Mouse (Mus musculus): ENCODE results near the gene Rbbp5. TPM values are rescaled to one million over a fixed set of nuclear protein-coding genes. Genes with fewer than 3 reads are reported as not detected.
A peak's percentile ranks its signal among the peaks of the same experiment; 100 is the strongest.

Rbbp5 gene
- polyA plus RNA-seq, 1 experiment from 2014 or later: 64.1 TPM

DNA sequence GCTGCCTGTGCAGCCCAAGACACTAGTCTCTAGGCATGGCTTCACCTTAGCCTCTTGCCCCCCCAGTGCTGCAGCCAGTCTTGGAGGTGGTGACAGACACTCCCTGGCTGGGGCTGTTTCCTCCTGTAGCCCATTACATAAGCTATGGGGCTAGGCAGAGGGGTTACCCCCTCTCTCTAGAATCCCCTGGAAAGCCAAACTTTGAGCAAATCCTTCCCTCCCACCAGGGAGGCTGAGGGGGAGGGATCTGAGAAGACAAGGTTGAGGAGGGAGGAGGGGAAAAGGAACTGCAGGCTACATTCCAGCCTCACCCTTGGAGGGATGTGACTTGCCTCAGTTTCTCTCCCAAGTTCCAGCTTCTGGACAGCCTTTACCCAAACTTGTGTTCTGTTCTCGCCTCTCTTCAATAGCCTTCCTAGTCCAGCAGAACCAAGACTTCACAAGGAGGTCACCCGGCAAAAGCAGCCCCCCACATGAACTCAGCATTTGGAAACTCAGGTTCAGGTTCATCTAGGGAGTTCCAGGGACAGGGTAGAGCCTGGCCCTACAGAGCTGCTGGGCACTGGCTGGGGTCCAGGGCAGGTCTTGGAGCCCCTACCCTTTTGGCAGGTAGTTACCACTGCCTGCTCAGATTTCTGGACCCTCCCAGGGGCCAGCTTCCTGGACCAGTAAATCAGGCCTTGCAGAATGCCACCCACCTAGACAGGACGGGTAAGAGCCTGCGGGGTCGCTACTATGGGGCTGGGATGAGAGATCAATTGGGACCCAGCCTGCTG is 64.8 kb downstream of the Rbbp5 start:
- peaks cover 4% of the 10 kb centered on the region; the same call in 1 of the 2 replicates for H3K4me1 ChIP-seq (ENCODE audit: control insufficient read depth, insufficient read depth, low read length)
- H3K27ac ChIP-seq (replicated peaks; ENCODE audit: low read depth, low read length): no peak overlapping the region
- H3K27me3 ChIP-seq (ENCODE audit: control insufficient read depth, insufficient read depth, low read length): peaks cover 22% of the 10 kb centered on the region
- no peak for ATAC-seq (replicated peaks; ENCODE audit: insufficient number of reproducible peaks, low FRiP score, low TSS enrichment, low read depth)
- no peaks in the 10 kb centered on the region for H3K36me3 ChIP-seq (replicated peaks; ENCODE audit: control insufficient read depth, insufficient read depth, low read depth, low read length)
- peak overlapping the region; percentile 29 for H3K4me3 ChIP-seq (ENCODE audit: low read depth, low read length)
- no peak overlapping the region; the same call in 1 of the 2 replicates for H3K4me2 ChIP-seq (ENCODE audit: low read depth, low read length)
- H3K9ac ChIP-seq (replicated peaks; ENCODE audit: low read length): peak overlapping the region; percentile 32; the same call in 1 of the 2 replicates
- DNase-seq (ENCODE audit: low spot score): no peak
- 7% methylated on average over 5 of the region's 5 CpGs for WGBS
- H3K9me3 ChIP-seq (replicated peaks; ENCODE audit: control insufficient read depth, low read length): no peaks in the 10 kb centered on the region

DNA sequence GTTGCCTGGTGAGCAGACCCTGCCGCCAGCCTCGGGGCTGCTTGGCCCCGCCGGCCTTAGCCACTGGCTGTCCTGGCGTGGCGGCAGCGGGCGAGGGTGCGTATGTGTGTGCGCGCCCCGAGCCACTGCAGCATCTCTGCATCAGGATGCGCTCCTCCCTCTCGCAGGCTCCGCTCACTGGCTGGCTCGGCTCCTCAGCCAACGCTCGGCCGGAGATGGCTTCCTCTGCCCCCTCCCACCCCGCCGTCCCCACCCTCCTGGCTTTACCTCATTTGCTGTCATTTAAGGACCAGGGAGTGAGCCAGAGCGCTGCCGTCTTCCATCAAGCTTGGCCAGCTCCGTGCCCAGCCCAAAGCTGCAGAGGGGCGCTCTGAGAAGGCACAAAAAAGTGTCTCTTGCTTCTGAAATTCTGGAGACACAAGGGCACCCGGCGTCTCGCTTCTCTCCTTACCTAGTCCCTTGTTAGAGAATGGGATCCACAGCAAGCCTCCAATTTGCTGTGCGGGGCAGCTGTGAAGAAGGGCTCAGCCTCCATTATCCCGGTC is 65.7 kb downstream of the Rbbp5 start, which contains the start of gene Cntn2:
Cntn2 (minus strand) TSS at position 495 of the 545 bp plus-strand sequence.
- peak; percentile 64 for DNase-seq (ENCODE audit: low spot score)
- H3K27ac ChIP-seq (replicated peaks; ENCODE audit: low read depth, low read length): no peak within 1 kb of the TSS
- H3K4me3 ChIP-seq (ENCODE audit: low read depth, low read length): peak within 1 kb of the TSS; percentile 29
- WGBS: under 1% methylated on average over 30 of the region's 30 CpGs
- H3K9me3 ChIP-seq (replicated peaks; ENCODE audit: control insufficient read depth, low read length): no peaks in the 10 kb centered on the region
- H3K27me3 ChIP-seq (ENCODE audit: control insufficient read depth, insufficient read depth, low read length): peaks cover 22% of the 10 kb centered on the region
- H3K4me1 ChIP-seq (ENCODE audit: control insufficient read depth, insufficient read depth, low read length): peaks cover 4% of the 10 kb centered on the region; the same call in 1 of the 2 replicates
- H3K4me2 ChIP-seq (ENCODE audit: low read depth, low read length): peak within 1 kb of the TSS; percentile 56
- H3K9ac ChIP-seq (replicated peaks; ENCODE audit: low read length): peak within 1 kb of the TSS; percentile 32; the same call in 1 of the 2 replicates
- peak; percentile 20; the same call in 1 of the 2 replicates for ATAC-seq (replicated peaks; ENCODE audit: insufficient number of reproducible peaks, low FRiP score, low TSS enrichment, low read depth)
- no peaks in the 10 kb centered on the region for H3K36me3 ChIP-seq (replicated peaks; ENCODE audit: control insufficient read depth, insufficient read depth, low read depth, low read length)

DNA sequence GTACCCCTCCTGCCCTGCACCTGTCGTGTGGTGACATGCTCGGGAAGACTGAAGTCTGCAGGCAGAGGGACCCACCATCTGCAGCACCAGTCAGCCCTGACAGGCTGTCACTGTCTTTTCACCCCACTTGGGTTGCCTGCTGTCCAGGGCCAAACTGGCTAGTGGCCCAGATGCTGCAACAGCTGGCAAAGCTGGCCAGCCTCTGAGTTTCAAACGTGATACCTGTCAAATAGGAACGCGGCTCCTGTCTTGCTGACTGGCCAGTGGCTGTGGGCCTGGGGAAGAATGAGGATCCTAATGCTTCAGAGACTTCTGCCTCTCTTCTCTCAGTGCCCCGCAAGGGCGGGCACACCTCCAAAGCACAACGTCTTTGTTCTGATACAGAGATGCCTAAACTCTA is 66.6 kb downstream of the Rbbp5 start:
- 67% methylated on average over 8 of the region's 8 CpGs for WGBS
- Histone ChIP-seq H3K4me2 (ENCODE audit: low read depth, low read length) (no peak overlapping the region), H3K27me3 (ENCODE audit: control insufficient read depth, insufficient read depth, low read length) (peaks cover 22% of the 10 kb centered on the region), H3K4me1 (ENCODE audit: control insufficient read depth, insufficient read depth, low read length) (peaks cover 4% of the 10 kb centered on the region; the same call in 1 of the 2 replicates), H3K36me3 (replicated peaks; ENCODE audit: control insufficient read depth, insufficient read depth, low read depth, low read length) (no peaks in the 10 kb centered on the region), H3K4me3 (ENCODE audit: low read depth, low read length) (no peak overlapping the region), H3K27ac (replicated peaks; ENCODE audit: low read depth, low read length) (no peak overlapping the region), H3K9me3 (replicated peaks; ENCODE audit: control insufficient read depth, low read length) (no peaks in the 10 kb centered on the region), H3K9ac (replicated peaks; ENCODE audit: low read length) (no peak overlapping the region)
- no peak for DNase-seq (ENCODE audit: low spot score)
- ATAC-seq (replicated peaks; ENCODE audit: insufficient number of reproducible peaks, low FRiP score, low TSS enrichment, low read depth): no peak

Other genes starting within 250 kb of the Rbbp5 start
- gene Gm10188, start 247.6 kb upstream of the Rbbp5 start, polyA plus RNA-seq (2014; fragmentation: Nextera tagmentation; extraction: Ambion mirVana): not detected in 2 replicates
- 0.66 and 0.68 TPM in 2 replicates for gene Klhdc8a, start 178.7 kb upstream of the Rbbp5 start, polyA plus RNA-seq (2014; fragmentation: Nextera tagmentation; extraction: Ambion mirVana)
- 9.1 and 10.8 TPM in 2 replicates for gene Nuak2, start 161.2 kb upstream of the Rbbp5 start, polyA plus RNA-seq (2014; fragmentation: Nextera tagmentation; extraction: Ambion mirVana)
- gene Tmcc2, start 86.1 kb upstream of the Rbbp5 start, polyA plus RNA-seq (2014; fragmentation: Nextera tagmentation; extraction: Ambion mirVana): 6.8 and 8.0 TPM in 2 replicates
- 11.9 and 13.7 TPM in 2 replicates for gene Dstyk, start 59.8 kb upstream of the Rbbp5 start, polyA plus RNA-seq (2014; fragmentation: Nextera tagmentation; extraction: Ambion mirVana)
- gene Tmem81, start 28.9 kb downstream of the Rbbp5 start, polyA plus RNA-seq (2014; fragmentation: Nextera tagmentation; extraction: Ambion mirVana): 0.88 and 1.3 TPM in 2 replicates
- 7.6 and 11.0 TPM in 2 replicates for gene Cntn2, start 65.9 kb downstream of the Rbbp5 start, polyA plus RNA-seq (2014; fragmentation: Nextera tagmentation; extraction: Ambion mirVana)

All from embryonic facial prominence, embryonic 11.5 days (tissue).